Mouse (Mus musculus) intestine, embryonic 16.5 days (tissue): ENCODE data around the gene Rasgrp3. TPM values are rescaled to one million over a fixed set of nuclear protein-coding genes. Genes with fewer than 3 reads are reported as not detected.

Source experiments
- ATAC-seq: fragments of 200-750 bp; cut with Nextera tagmentation; 2 replicates; pipeline ENCODE4 v1.8.0; 2017; ENCODE audit warnings: moderate TSS enrichment, moderate library complexity
- H3K27ac ChIP-seq: fragments of 300-500 bp; sonication (generic); 2 replicates; pipeline ENCODE4 v1.5.1; 2014; ENCODE audit warnings: mild to moderate bottlenecking, low read length
- H3K27me3 ChIP-seq: fragments of 300-500 bp; sonication (generic); replicated peaks from 2 replicates; pipeline ENCODE4 v1.6.1; 2014; ENCODE audit warnings: low read length, control low read depth, mixed read lengths; ENCODE audit not compliant: control insufficient read depth, insufficient read depth
- H3K36me3 ChIP-seq: fragments of 300-500 bp; sonication (generic); 2 replicates; pipeline ENCODE4 v1.6.1; 2014; ENCODE audit warnings: low read length, control low read depth; ENCODE audit not compliant: control insufficient read depth, insufficient read depth
- H3K4me1 ChIP-seq: fragments of 300-500 bp; sonication (generic); 2 replicates; pipeline ENCODE4 v1.6.1; 2014; ENCODE audit warnings: low read length, control low read depth, mixed read lengths; ENCODE audit not compliant: control insufficient read depth, insufficient read depth
- H3K4me2 ChIP-seq: fragments of 300-500 bp; sonication (generic); 2 replicates; pipeline ENCODE4 v1.6.1; 2014; ENCODE audit warnings: low read depth, low read length, control low read depth
- H3K4me3 ChIP-seq: fragments of 300-500 bp; sonication (generic); 2 replicates; pipeline ENCODE4 v1.5.1; 2014; ENCODE audit warnings: mild to moderate bottlenecking, low read length
- H3K9ac ChIP-seq: fragments of 300-500 bp; sonication (generic); 2 replicates; pipeline ENCODE4 v1.6.1; 2014; ENCODE audit warnings: low read depth, low read length
- H3K9me3 ChIP-seq: fragments of 300-500 bp; sonication (generic); 2 replicates; pipeline ENCODE4 v1.6.1; 2016; ENCODE audit warnings: low read length, control low read depth; ENCODE audit not compliant: control insufficient read depth
- WGBS: fragments of 180-500 bp; shearing (Covaris S2); extraction: QIAGEN DNeasy Blood & Tissue Kit; methylation state at CpG from one replicate; pipeline ENCODE4 v1.1.7; 2014; 5-methylcytosine and 5-hydroxymethylcytosine counted together
- polyA plus RNA-seq: library from polyadenylated mRNA; unstranded; fragments of >200 nt; fragmentation: Nextera tagmentation; extraction: Ambion mirVana; gene quantifications from 2 replicates; pipeline ENCODE4 v1.2.1, GENCODE M21; 2015

The Rasgrp3 gene
- polyA plus RNA-seq, 1 experiment from 2014 or later, result 10.7 TPM

DNA sequence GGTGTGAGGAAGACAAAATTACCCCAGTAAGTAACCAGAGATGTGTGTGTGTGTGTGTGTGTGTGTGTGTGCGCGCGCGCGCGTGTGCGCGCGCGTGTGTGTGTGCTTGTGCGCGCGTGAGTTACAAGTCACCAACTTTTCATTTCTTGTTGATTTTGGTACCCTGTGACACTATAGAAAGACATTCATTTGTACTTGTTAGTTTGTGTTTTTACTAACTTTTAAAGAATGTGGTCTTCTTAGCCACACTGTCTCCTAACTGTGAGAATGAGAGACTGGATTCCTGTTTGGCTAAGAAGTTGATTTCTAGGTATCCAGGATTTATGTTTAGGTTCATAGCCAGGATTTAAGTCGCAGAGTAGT, 29.9 kb downstream of the Rasgrp3 start:
- no peak overlapping the region for H3K27ac ChIP-seq
- peaks cover 8% of the 10 kb centered on the region for H3K4me1 ChIP-seq
- peak overlapping the region; percentile 27 for H3K4me3 ChIP-seq
- H3K4me2 ChIP-seq, result peak overlapping the region; percentile 52
- no peak overlapping the region for H3K9ac ChIP-seq
- 32% methylated on average over 14 of the region's 14 CpGs for WGBS
- no peaks in the 10 kb centered on the region for H3K36me3 ChIP-seq
- no peaks in the 10 kb centered on the region for H3K9me3 ChIP-seq
- no peaks in the 10 kb centered on the region for H3K27me3 ChIP-seq
- ATAC-seq, result no peak

DNA sequence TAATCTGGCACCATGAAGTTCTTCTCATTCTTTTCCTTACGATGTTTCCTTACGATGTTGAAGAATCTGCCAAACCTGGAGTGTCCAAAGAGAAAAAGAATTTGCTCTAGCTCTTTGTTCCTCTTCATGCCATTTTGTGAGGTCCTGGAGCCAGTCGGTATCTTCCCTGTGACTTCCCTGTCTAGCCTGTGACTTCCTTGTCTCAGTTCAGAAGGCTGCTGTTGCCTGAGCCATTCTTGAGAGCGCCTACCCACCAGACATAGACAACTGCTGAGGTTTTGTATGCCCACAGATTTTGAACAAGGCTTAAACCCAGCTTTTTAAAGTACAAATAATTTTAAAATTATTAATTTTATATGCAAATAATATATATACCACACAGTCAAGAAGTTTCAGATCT, 31.3 kb downstream of the Rasgrp3 start:
- Histone ChIP-seq H3K9me3 (no peaks in the 10 kb centered on the region), H3K4me2 (no peak overlapping the region), H3K27me3 (no peaks in the 10 kb centered on the region), H3K4me3 (no peak overlapping the region), H3K4me1 (peaks cover 8% of the 10 kb centered on the region), H3K27ac (no peak overlapping the region), H3K9ac (no peak overlapping the region), H3K36me3 (no peaks in the 10 kb centered on the region)
- no peak for ATAC-seq
- 82% methylated on average over 4 of the region's 4 CpGs for WGBS

DNA sequence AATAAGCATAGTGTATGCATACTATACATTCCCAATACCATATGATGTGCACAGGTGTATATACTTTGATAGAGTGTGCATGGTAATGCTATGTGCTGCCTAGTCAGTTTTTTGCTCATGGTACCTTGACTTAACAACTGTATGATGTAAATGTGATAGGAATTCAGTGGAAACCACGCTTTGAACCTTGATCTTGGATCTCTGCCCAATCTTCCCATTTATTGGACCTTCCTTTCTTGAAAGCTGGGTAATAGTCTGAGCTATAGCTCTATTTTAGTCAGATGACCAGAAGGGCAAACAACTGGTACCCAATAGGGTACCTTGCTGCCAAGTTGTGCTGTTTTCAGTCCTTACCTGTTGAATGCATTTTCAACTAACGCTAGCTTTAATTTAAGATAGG, 31.8 kb downstream of the Rasgrp3 start:
- no peak for ATAC-seq
- H3K9ac ChIP-seq, result no peak overlapping the region
- no peaks in the 10 kb centered on the region for H3K9me3 ChIP-seq
- H3K27ac ChIP-seq, result no peak overlapping the region
- WGBS, result 81% methylated on average over 2 of the region's 2 CpGs
- H3K36me3 ChIP-seq, result no peaks in the 10 kb centered on the region
- H3K4me2 ChIP-seq, result no peak overlapping the region
- no peaks in the 10 kb centered on the region for H3K27me3 ChIP-seq
- H3K4me1 ChIP-seq, result peaks cover 8% of the 10 kb centered on the region
- H3K4me3 ChIP-seq, result no peak overlapping the region

DNA sequence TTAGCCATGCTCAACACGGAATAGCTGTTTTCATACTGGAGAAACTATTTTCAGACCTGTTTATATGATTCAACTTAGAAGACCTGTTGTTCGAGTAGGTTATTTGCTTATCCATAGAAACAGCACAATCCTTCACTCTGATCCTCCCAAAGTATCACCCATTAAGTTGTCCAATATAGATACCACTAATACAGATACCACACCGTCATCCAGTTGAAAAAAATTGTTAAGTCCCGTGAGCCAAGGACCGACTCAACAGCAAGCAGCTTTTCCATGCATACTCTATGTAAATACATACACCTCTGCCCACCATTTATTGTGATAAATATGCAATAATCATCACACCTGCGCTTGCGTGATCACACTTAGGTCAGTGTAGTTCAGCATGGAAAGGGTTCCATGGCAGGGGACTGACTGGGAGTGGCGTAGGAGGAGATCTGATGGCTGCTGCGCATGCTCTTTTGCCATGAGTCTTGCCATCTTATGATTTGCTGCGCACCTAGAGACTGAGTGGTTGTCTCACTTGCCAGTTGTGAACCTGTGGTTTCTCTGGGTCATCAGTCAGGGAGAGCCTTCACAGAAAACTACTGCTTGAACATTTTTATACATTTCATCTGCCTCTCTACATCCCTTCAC, 32.9 kb downstream of the Rasgrp3 start:
- 92% methylated on average over 10 of the region's 10 CpGs for WGBS
- no peak overlapping the region for H3K9ac ChIP-seq
- no peak overlapping the region for H3K27ac ChIP-seq
- H3K4me3 ChIP-seq, result no peak overlapping the region
- H3K36me3 ChIP-seq, result no peaks in the 10 kb centered on the region
- H3K9me3 ChIP-seq, result no peaks in the 10 kb centered on the region
- H3K27me3 ChIP-seq, result no peaks in the 10 kb centered on the region
- peaks cover 8% of the 10 kb centered on the region for H3K4me1 ChIP-seq
- no peak for ATAC-seq
- H3K4me2 ChIP-seq, result no peak overlapping the region

DNA sequence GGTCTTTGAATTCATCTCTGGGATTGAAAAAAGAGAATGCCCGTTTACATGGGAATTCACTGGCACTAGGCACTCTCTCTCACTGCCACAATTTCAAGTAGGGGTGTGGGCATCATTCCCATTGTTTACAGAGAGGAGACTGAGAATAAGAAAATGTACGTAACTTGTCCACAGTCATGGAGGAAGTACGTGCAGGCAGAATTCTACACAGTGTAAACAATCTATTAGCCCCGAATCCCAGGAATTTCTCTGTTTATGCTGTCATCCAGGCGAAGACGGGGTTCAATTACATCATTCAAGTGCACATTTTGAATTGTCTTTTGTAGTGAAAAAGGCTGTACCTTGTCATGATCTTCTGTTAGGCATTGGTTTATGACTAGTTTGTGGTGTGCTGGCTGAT, 34.6 kb downstream of the Rasgrp3 start:
- H3K27ac ChIP-seq, result no peak overlapping the region
- H3K27me3 ChIP-seq, result no peaks in the 10 kb centered on the region
- no peak overlapping the region for H3K4me2 ChIP-seq
- no peak overlapping the region for H3K4me3 ChIP-seq
- peaks cover under 1% of the 10 kb centered on the region; the same call in 1 of the 2 replicates for H3K4me1 ChIP-seq
- H3K36me3 ChIP-seq, result no peaks in the 10 kb centered on the region
- 48% methylated on average over 6 of the region's 6 CpGs for WGBS
- no peak overlapping the region for H3K9ac ChIP-seq
- no peaks in the 10 kb centered on the region for H3K9me3 ChIP-seq
- ATAC-seq, result no peak

DNA sequence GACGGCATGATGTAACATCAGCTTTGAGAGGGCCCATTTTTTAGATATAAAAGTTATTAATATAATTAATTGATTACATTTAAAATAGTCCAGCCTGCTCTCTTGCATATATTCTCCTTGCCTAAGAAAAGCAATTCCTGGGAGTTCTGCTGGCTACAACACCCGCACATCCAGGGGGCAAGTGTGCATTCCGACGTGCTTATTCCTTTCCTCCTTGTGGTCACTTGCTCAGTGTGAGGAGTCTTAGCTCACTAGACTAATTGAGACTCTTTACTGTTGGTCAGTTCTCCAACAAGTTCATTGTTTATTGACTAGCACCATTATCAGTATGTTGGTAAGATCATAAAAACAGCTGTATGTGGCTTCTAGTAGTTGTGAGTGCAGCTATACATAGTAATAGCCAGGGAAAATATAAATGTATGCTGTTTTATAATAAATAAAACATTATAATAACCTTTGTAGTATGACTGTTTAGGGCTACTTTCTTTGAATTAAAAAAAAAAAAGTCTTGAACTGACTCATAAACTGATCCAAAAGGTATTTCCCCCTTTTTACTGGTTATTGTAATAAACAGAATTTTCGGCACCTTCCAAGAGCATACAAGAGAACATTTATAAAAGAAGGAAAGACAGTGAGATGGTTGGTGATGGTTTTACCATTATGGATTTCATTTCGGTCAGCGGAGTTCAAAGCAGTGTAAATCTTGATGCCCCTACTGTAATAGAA, 35.4 kb downstream of the Rasgrp3 start:
- H3K4me3 ChIP-seq, result no peak overlapping the region
- H3K27me3 ChIP-seq, result no peaks in the 10 kb centered on the region
- H3K4me2 ChIP-seq, result no peak overlapping the region
- no peak for ATAC-seq
- no peaks in the 10 kb centered on the region for H3K4me1 ChIP-seq
- H3K9ac ChIP-seq, result no peak overlapping the region
- WGBS, result 91% methylated on average over 7 of the region's 7 CpGs
- H3K36me3 ChIP-seq, result no peaks in the 10 kb centered on the region
- no peaks in the 10 kb centered on the region for H3K9me3 ChIP-seq
- H3K27ac ChIP-seq, result no peak overlapping the region

DNA sequence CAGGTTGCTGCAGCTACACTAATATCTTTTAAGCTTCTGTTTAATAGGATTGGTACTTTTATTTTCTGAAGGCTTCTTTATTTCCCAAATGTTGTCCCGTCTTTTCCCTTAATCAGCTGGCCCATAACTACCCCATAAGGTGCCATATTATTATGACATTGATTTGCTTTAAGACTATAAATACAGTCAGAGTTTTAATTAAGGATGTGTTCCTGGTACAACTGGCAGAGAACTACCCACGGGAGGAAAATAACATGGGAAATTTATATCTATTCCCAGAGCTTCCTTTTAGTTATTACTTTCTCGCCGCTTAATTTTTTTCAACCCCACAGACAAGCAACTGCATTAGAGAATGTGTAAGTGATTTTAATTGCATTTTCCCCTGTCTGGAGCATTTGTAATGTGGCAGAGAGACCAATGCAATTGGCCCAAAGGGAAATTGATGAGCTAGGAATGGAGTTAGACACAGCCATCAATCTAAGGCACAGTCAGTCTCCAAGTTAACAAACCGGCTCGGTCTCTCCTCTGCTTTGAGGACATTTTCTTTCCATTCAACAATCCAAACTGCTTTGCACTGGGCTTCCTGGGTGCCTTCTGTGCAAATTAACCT, 36.1 kb downstream of the Rasgrp3 start:
- 68% methylated on average over 6 of the region's 6 CpGs for WGBS
- no peaks in the 10 kb centered on the region for H3K9me3 ChIP-seq

DNA sequence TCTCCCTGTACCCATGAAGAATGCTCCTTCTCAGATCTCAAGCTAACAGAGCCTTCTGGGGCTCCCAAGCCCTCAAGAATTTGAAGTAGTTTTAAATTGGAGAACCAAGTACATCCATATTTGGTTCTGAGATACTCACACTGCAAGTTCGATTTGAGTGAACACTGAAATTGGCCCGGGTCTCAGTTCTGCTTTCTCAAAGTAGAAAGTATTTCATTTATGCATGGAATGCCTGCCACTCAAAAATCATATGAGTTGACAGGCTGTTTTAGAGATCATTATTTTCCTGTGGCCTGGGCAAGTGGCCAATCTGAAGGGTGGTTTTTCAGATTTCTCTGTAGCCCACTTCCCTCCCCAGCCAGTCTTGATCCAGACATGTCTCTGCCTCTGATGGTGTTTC, 36.7 kb downstream of the Rasgrp3 start:
- H3K4me2 ChIP-seq, result no peak overlapping the region
- H3K27me3 ChIP-seq, result no peaks in the 10 kb centered on the region
- no peak overlapping the region for H3K4me3 ChIP-seq
- WGBS, result 51% methylated on average over 2 of the region's 2 CpGs
- no peak for ATAC-seq
- H3K36me3 ChIP-seq, result no peaks in the 10 kb centered on the region
- no peaks in the 10 kb centered on the region for H3K9me3 ChIP-seq
- no peak overlapping the region for H3K9ac ChIP-seq
- 0 out of 2 replicates have a peak, but pooled peaks cover 5% of the 10 kb centered on the region for H3K4me1 ChIP-seq
- H3K27ac ChIP-seq, result no peak overlapping the region

More for the DNA sequence above, 36.1 kb downstream of the Rasgrp3 start:
- H3K9ac ChIP-seq, result no peak overlapping the region
- H3K27me3 ChIP-seq, result no peaks in the 10 kb centered on the region
- H3K4me2 ChIP-seq, result no peak overlapping the region
- ATAC-seq, result no peak
- H3K4me1 ChIP-seq, result 0 out of 2 replicates have a peak, but pooled peaks cover 4% of the 10 kb centered on the region
- H3K4me3 ChIP-seq, result no peak overlapping the region
- H3K27ac ChIP-seq, result no peak overlapping the region
- no peaks in the 10 kb centered on the region for H3K36me3 ChIP-seq

DNA sequence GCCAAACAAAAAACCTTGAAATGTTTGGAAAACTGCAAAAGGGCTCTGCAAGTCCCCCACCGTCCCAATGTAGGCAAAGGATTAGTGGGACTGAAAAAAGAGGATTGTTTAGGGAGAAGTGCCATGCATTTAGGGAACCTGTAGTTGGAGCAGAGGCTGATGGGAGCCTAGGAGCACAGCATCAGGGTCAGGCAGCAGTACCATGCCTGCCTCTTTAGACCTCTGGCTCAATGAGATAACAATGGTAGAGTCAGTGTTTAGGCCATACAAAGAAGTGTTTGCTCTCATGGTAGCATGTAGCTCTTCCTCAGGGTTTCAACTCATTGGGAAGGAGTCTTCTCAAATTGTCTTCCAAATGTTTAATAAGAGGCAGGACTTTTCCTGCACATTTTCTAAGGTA, 40.3 kb downstream of the Rasgrp3 start:
- no peaks in the 10 kb centered on the region for H3K9me3 ChIP-seq
- 0 out of 2 replicates have a peak, but pooled peaks cover 5% of the 10 kb centered on the region for H3K4me1 ChIP-seq
- no peaks in the 10 kb centered on the region for H3K36me3 ChIP-seq
- no peak overlapping the region for H3K4me3 ChIP-seq
- no peak for ATAC-seq
- H3K27ac ChIP-seq, result no peak overlapping the region
- H3K4me2 ChIP-seq, result no peak overlapping the region
- no peak overlapping the region for H3K9ac ChIP-seq
- 77% methylated on average over 1 of the region's 1 CpGs for WGBS
- no peaks in the 10 kb centered on the region for H3K27me3 ChIP-seq
